Mouse (Mus musculus): ENCODE measurements at regions not wholly inside any gene's neighbourhood (a gene's known extent, or its start where the extent isn't known, plus 50 kb on each side); places are given as distances from the start of the nearest gene placed in this dataset.

- no peak for DNase-seq (ENCODE audit: low spot score)
These were observed 291.4 kb downstream of the Kcnrg start for GRCm38 (mm10) chr14:61898664-61899063.

GRCm38 (mm10) chr14:61904426-61905124 is 297.3 kb downstream of the Kcnrg start:
- DNase-seq (ENCODE audit: low spot score): no peak

- DNase-seq (ENCODE audit: low spot score): no peak
These were observed 310.9 kb downstream of the Kcnrg start for GRCm38 (mm10) chr14:61918113-61918512.

GRCm38 (mm10) chr14:61931811-61932210 is 324.6 kb downstream of the Kcnrg start:
- DNase-seq (ENCODE audit: low spot score): no peak

- no peak for DNase-seq (ENCODE audit: low spot score)
These were observed 334.4 kb downstream of the Kcnrg start for GRCm38 (mm10) chr14:61941682-61942081.

DNA sequence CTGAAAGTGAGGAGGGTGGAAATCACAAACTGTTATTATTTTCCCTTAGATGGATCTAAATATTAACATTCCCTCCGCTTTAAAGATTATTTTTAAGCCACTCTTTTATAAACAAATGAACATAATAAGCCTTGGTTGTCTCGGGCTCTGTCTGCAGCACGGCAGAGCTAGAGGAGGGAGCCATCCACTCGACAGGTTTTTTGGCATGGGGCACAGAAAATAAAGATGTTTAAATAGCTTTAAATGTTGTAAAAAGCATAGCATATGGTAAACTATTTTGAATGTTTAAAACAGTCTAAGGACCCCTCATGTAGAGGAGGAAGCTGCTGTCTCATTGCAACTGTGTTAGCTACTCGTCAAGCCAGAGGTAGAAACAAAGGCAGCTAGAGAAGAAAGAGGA is 338.4 kb downstream of the Kcnrg start:
- no peak for DNase-seq (ENCODE audit: low spot score)

GRCm38 (mm10) chr14:61949446-61949845 is 342.2 kb downstream of the Kcnrg start:
- DNase-seq (ENCODE audit: low spot score): peak; percentile 34

- no peak for DNase-seq (ENCODE audit: low spot score)
These were observed 342.4 kb upstream of the Rnaseh2b start for GRCm38 (mm10) chr14:61950004-61950403.

DNA sequence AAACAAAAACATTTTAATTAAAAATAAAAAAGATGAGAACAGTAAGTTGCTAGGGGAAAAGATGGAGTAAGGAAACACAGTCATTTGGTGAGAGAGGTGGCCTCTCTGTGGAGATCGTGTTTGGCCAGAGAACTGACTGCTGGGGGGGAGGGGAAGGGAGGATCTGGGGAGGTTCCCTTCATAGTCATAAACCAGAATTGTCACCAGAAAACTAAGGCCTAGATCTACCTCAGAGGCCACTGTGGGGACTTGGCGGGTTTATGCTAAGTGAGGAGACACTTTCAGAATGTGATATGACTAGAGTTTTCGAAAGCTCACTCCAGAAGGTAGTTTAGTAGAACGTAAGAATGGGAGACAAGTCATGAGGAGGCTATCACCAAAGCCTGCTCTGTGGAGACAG is 339.4 kb upstream of the Rnaseh2b start:
- DNase-seq (ENCODE audit: low spot score): no peak

DNA sequence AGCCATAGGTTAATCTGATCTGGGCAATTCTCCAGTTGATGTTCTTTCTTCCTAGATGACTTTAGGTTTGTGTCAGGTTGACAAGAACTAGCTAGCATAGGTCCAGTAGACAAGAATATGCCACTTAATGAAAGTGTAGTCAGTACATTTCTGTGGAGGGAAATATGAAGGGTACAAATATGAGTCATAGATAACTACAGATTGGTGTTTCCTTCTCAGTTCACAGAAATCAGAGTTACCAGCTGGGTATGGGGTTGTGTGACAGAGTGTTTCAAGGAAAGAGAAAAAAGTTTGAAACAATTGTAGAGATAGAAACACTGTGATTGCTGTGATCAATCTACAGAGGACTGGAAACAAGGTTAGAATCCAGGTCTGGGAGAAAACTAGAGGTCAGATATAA is 337.0 kb upstream of the Rnaseh2b start:
- no peak for DNase-seq (ENCODE audit: low spot score)

GRCm38 (mm10) chr14:61960243-61960957 is 332.0 kb upstream of the Rnaseh2b start:
- DNase-seq (ENCODE audit: low spot score): no peak

DNA sequence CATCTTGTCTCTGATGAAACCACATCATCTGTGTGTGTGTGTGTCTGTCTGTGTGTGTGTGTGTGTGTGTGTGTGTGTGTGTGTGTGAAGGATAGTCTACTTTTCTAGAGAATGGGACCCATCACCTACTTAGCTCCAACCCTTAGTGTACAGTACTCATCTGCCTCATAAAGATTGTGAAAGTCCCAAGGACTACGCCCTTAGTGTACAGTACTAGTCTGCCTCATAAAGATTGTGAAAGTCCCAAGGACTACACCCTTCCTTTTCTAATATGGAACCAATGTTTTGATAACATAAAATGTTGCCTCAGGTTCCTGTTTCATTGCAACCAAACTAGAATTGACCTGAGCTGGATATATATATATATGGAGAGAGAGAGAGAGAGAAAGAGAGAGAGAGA is 323.9 kb upstream of the Rnaseh2b start:
- DNase-seq (ENCODE audit: low spot score): no peak

GRCm38 (mm10) chr14:61968957-61969535 is 323.3 kb upstream of the Rnaseh2b start:
- no peak for DNase-seq (ENCODE audit: low spot score)

GRCm38 (mm10) chr14:61970591-61970990 is 321.8 kb upstream of the Rnaseh2b start:
- DNase-seq (ENCODE audit: low spot score): no peak

DNA sequence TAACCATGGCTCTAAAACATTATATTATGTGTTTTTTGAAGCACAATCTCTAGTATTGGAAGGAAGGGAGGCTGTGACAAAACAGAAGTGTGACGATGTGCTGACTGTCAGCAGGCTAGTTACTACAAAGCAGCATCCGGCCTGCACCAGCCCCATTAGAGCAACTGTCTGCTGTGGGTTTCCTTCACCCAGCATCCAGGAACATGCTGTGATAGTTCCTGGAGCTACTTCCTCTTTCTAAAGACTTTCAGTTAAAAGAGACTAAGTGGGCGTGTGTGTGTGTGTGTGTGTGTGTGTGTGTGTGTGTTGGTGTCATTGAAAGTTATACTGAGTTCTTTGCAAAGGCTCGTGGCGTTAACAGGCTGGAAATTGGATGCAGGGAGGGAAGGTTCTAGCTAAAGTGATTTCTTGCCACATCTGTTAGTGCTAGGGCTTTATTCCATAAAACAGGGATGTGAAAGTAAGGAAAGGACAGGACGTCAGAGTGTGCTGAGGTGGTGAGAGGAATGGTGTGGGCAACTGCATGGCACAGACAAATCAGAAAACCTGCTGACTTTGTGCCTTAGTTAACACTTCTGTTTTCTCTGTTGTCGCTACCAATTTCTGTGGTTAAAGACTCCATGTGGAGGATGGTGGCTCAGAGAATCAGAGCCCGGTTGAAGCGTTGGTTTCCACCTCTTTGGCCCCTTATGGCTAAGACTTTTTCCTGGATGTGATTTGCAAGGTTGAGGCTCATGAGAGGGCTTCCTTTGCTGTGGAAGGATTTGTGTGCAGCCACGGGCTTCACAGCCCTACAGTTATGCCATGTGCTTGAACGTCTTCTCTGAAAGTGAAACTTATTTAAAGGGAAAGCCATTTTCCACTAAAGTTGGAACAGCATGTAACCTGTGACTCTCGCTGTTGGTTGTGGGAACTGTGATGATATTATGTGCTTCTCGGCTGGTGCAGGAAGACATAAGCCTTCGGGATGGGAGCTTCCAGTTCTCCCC is 321.0 kb upstream of the Rnaseh2b start:
- DNase-seq (ENCODE audit: low spot score): no peak

DNA sequence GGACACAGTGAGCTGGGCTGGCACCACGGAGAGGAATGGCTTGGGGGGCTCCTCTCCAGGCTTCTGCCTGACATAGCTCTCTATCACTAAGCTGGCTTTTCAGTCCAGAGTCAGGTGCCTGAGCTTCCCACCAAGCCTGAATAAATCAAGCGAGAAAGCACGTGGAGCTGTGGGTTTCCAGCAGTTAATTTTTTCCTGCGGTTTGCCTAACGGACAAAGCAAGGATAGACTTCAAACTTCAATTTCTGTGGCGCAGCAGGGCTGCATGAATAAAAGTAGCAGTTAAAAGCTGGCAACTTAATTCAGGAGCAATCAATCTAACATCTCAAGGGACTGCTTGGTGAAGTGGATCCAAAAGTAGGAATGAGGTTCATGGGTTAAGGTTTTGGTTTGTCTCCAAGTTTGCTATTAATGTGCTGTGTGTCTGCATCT is 317.1 kb upstream of the Rnaseh2b start:
- no peak for DNase-seq (ENCODE audit: low spot score)

- no peak for DNase-seq (ENCODE audit: low spot score)
These were observed 311.8 kb upstream of the Rnaseh2b start for GRCm38 (mm10) chr14:61980581-61980980.

DNA sequence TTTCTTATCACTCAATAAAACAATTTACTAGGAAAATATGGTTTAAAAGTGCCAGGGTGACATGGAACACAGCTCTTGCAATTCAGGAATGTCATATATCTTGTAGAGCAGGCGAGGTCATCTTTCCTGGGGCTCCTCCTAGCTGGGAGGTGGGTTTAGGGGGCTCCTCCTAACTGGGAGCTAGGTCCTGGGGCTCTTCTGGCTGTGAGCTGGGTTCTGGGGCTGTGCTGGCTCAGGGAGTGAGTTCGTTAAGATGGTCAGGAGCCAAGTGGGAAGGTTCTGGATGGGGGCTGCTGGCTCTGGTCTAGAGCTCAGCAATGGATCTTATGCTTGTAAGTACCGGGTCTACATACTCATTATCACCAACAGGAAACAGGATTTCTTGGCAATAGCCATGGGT is 306.8 kb upstream of the Rnaseh2b start:
- DNase-seq (ENCODE audit: low spot score): no peak

- no peak for DNase-seq (ENCODE audit: low spot score)
These were observed 306.2 kb upstream of the Rnaseh2b start for GRCm38 (mm10) chr14:61986203-61986602.

DNA sequence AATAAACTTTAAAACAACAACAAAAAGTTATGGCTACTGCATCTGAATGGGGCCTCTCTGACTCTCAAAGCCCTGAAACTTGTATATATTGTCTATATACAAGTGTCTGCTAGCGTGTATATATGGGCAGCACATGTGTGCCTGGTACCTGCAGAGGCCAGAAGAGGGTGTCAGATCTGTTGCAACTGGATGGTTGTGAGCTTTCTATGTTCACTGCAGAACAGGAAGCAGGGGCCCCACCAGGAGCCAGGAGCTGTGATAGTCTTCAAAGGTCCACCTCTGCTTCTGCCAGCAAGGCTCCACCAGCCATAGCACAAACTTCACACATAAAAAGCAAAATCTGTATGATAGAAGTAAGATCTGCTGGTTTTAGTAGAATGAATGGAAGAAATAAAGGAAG is 297.1 kb upstream of the Rnaseh2b start:
- no peak for DNase-seq (ENCODE audit: low spot score)

GRCm38 (mm10) chr14:61997736-61998135 is 294.7 kb upstream of the Rnaseh2b start:
- DNase-seq (ENCODE audit: low spot score): no peak

DNA sequence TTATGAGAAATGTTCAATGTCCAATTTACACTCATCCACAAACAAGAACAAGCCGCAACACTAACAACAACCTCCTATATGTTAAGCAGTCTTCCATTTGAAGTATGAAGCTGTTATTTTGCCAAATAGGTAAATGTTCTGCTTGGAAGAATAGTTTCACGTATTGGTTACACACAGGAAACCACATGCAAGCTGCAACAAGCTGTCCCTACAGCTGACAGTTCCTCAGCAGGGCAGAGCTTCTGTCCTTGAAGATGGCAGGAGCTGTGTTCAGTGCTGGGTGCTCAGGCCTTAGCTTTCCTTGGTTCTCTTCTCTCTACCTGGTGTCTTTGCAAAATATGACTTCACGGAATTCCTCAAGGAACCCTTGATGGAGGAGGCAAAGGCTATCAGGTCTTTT is 294.1 kb upstream of the Rnaseh2b start:
- no peak for DNase-seq (ENCODE audit: low spot score)
